Mouse (Mus musculus) mesoderm, embryonic 11.5 days (tissue): ENCODE data around the gene Zeb2.
A peak's percentile ranks its signal among the peaks of the same experiment; 100 is the strongest.
"Not testable (repeated sequence)": the region's sequence is repeated elsewhere in the genome, so short reads cannot be mapped to it uniquely, and the experiment has no call there.

Experiments used
- DNase-seq: peaks from one replicate; pipeline ENCODE4 v3.0.0-alpha.2; 2012; ENCODE audit warnings: low read depth, low spot score

The Zeb2 gene

GRCm38 (mm10) chr2:45112021-45112747 is 5.0 kb downstream of the Zeb2 start:
- DNase-seq = no peak

DNA sequence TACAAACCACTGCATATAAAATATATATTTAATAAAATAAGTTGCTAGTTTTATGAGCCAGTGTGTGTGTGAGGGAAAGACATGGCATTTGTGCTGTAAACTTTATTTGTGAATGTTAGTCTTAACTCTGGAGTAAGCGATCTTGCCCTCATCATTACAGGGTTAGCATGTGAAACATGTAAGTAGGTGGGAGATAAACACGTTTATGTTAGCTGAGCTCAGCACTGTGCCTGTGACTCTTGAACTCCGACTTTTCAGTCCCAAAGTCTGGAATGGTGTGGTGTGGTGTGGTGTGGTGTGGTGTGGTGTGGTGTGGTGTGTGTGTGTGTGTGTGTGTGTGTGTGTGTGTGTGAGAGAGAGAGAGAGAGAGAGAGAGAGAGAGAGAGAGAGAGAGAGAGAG is 5.6 kb downstream of the Zeb2 start:
- DNase-seq = not testable (repeated sequence)

GRCm38 (mm10) chr2:45110757-45111411 is 6.3 kb downstream of the Zeb2 start:
- DNase-seq = peak; percentile 81

GRCm38 (mm10) chr2:45109951-45110756 is 7.0 kb downstream of the Zeb2 start:
- DNase-seq = peak; percentile 54

DNA sequence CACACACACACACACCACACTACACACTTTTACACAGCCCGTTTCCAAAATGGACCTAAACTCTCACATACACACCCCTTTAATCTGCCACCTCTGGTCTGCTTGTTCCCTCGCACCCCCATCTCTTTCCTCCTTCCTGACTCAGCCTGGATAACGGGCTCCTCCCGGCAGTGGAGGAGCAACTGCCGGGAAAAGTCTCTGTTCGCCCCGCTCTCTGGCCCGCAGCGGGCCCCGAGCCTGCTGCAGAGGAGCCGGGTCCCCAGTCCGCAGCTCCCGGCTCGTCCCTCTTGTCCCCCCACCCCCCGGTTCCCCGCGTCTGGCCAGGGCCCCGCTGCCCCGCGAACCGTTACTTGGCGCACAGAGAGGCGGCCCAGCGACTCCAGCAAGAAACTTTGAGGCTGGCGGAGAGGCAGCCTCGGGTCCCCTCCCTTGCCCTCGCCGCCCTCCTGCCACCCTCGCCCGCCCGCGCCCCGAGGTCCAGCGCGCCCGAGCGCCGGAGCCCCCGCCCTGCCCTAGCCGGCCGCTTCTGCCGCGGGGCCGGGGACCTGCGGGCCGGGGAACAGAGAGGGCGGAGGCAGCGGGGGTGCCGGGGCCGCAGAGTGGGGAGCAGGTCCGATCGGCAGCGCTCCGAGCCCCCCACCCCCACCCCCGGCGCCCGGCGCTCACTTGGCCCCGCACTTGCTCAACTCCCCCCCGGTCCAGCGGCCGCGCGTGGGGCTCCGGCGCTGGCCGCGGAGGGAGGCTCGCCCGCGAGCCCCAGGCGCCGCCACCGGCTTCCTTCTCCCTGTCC is 7.8 kb downstream of the Zeb2 start:
- DNase-seq = no peak

DNA sequence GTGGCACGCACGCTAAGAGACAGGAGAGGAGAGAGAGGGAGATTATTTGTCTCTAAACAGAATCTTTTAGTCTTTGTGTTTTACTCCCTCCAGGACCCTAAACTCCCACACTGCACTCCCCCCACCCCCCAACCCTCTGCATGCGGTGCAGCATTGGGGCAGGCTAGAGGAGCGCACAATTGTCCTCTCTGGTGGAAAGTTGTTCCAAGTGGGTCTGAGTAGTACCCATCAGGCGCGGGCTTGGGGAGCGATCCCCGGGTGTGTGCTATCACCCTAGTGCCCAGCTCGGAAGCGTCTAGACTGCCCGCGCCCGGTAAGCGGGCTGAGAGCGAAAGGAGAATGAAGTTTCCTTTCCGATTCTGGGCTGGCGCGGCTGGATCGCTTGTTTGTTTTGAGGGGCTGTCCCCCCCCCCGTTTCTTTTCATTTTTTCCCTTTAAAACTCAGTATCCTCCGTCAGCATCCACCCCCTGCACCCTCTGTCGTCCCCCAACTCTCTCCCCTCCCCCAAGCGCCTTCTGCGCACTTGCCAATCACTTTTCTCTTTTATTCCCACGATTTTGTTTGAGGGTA is 8.6 kb downstream of the Zeb2 start:
- DNase-seq = no peak

DNA sequence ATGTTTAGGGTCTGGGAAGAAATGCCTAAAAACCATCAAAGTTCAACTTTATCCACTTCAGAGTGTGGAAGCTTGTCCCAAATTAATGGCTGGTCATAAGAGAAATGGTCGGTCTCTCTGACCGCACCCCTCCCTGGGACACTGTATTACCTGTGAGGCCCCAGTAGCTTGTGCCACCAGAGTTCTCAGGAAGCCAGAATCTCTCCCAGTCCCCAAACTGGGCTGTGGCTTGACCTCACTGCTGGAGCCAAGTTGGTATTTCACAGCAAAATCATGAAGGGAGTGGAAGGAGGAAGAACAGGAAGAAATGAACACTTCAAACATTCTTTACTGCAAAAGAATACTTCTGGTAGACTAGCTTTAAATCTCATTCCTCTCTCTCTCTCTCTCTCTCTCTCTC is 9.6 kb downstream of the Zeb2 start:
- DNase-seq = no peak

- no peak for DNase-seq
Measured at GRCm38 (mm10) chr2:45105922-45106851, 11.0 kb downstream of the Zeb2 start.

DNA sequence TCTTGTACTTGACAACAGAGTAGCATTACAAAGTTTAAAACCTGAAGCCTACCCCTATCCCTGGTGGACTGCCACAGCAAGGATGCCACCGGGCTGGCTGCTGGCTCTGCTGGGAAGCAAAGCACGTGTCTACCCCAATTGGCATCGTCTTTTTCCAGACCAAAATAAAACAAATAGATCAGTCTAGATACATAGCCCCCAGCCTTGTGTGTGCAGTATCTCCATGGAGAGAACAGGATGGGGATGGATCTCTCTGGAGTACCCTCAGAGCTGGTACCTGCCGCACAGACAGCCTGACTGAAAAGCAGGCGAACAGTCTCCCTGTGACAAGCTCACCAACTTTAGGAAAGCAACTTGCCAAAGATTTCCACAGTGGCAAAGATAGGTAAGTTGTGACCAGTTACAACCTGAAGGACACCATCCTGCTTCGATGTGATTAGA is 11.9 kb downstream of the Zeb2 start:
- no peak for DNase-seq

- DNase-seq = no peak
Measured at GRCm38 (mm10) chr2:45104511-45105055, 12.6 kb downstream of the Zeb2 start.

GRCm38 (mm10) chr2:45104066-45104465 is 13.1 kb downstream of the Zeb2 start:
- DNase-seq = no peak

GRCm38 (mm10) chr2:45103021-45103983 is 13.9 kb downstream of the Zeb2 start:
- DNase-seq = no peak

GRCm38 (mm10) chr2:45102191-45102638 is 15.0 kb downstream of the Zeb2 start:
- DNase-seq = no peak

DNA sequence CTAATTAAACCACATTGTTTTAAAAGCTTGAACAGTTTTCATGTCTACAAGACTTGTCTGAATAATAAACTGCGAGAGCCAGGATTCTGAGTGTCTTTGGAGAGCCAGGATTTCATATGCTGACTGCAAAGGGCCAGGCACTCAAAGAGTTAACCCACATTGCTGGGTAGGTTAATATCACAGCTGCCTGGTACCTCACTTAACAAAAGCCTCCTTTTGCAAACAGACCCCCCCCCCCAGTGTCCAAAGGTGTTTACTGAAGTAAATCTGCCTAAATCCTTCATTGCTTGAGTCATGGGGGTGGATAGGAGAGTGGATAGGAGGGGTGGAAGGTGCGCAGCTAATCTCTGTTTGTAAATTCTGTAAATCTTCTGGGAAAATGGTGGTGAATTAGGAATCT is 15.6 kb downstream of the Zeb2 start:
- DNase-seq = no peak

- no peak for DNase-seq
Measured at GRCm38 (mm10) chr2:45101040-45101439, 16.2 kb downstream of the Zeb2 start.

- no peak for DNase-seq
Measured at GRCm38 (mm10) chr2:45100628-45101027, 16.6 kb downstream of the Zeb2 start.

DNA sequence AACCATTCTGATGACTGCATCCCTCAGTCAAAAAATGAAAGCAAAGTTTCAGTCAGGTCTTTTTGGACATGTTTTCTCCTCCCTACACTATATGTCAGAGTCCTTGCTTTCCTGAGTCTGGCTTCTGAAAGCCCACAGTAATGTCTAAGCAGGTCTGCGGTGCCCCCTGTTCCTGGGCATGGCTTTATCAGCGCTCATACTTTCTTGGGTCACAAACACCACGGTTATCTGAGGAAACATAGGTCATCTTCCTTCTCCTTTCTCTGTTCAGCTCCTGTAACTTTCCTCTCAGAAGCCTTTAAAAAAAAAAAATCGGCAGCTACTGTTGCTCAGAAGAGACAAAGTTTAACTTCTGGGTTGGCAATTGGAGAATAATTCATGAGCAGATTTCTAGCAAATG is 17.2 kb downstream of the Zeb2 start:
- DNase-seq = no peak

DNA sequence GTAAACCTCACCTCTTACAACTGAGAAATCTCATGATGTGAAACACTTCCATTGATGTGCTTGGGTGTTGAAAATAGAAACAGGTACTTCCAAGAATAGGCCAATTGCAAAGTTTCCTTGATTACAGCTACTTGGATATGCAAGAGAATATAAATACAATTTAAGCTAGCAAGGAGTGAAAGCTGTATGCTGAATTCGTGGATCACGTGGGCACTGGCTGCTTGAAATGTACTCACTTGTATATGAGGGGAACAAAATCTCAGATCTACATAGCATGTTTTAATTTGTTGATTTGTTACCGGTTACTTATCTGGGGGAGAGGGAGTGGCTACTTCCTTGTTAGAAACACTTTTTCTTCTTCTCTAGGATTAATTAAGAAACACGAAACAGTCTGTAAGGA is 18.1 kb downstream of the Zeb2 start:
- DNase-seq = no peak

- DNase-seq = no peak
Measured at GRCm38 (mm10) chr2:45097969-45098368, 19.2 kb downstream of the Zeb2 start.
